Mouse (Mus musculus): ENCODE data around the gene Rad50. TPM values are rescaled to one million over a fixed set of nuclear protein-coding genes. Genes with fewer than 3 reads are reported as not detected.
A peak's percentile ranks its signal among the peaks of the same experiment; 100 is the strongest.

Gene Rad50
- polyA plus RNA-seq, 1 experiment = 5.0 TPM

GRCm38 (mm10) chr11:53637046-53637802, 69.9 kb downstream of the Rad50 start:
- WGBS = 41% methylated on average over 21 of the region's 21 CpGs
- no peak for DNase-seq (ENCODE audit: low read depth, low spot score)

- no peak for DNase-seq (ENCODE audit: low read depth, low spot score)
- 4% methylated on average over 40 of the region's 40 CpGs for WGBS
Observed at GRCm38 (mm10) chr11:53636183-53636646, 70.9 kb downstream of the Rad50 start.

- 61% methylated on average over 9 of the region's 9 CpGs for WGBS
- DNase-seq (ENCODE audit: low read depth, low spot score) = no peak
Observed at GRCm38 (mm10) chr11:53635590-53636182, 71.4 kb downstream of the Rad50 start.

- DNase-seq (ENCODE audit: low read depth, low spot score) = no peak
- 96% methylated on average over 8 of the region's 8 CpGs for WGBS
Observed at GRCm38 (mm10) chr11:53634556-53634955, 72.6 kb downstream of the Rad50 start, which contains the start of gene Il13. TSS of gene Il13 (minus strand) at chr11:53634702.

DNA sequence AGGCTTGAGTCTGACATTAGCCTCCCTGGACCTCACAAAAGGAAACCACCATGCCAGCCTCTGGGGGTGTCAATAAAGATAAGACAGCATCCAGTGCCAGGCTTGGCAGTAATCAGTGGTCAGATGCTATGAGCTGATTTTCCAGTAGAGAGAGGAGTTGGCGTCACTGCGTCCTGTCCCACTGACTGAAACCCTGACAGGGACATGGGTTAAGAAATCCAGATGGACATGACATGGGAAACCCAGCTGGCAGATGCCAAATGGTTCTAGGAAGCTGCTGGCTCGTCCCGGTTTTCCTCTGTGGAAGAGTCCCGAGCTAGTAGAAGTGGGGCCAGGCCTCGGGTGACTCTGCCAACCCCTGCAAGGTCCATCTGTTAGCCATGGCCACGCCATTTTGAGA, 73.5 kb downstream of the Rad50 start:
- DNase-seq (ENCODE audit: low read depth, low spot score) = no peak
- 81% methylated on average over 7 of the region's 7 CpGs for WGBS

GRCm38 (mm10) chr11:53632122-53632733, 74.9 kb downstream of the Rad50 start:
- no peak for DNase-seq (ENCODE audit: low read depth, low spot score)

DNA sequence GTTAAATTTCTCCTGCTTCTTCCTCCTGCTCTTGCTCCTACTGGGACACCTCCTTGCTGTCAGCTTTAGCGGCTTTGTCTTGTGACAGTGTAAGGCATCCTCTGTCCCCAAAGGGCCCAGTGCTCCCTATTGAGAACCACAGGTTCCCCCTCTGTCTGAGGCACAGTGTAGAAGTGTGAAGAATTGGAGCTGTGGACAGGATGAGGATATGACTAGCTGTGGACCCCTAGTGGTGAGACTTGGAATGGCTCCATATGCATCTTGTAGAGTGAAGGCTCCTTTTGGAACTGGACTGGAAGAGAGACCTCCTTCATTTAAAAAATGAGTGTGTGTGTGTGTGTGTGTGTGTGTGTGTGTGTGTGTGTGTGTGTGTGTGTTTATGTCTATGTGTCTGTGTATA, 79.3 kb downstream of the Rad50 start:
- peak; percentile 42 for DNase-seq (ENCODE audit: low read depth, low spot score)
- 21% methylated on average over 1 of the region's 1 CpGs for WGBS

More at GRCm38 (mm10) chr11:53632122-53632733, 74.9 kb downstream of the Rad50 start:
- WGBS = 73% methylated on average over 14 of the region's 14 CpGs

- WGBS = 75% methylated on average over 17 of the region's 17 CpGs
- no peak for DNase-seq (ENCODE audit: low read depth, low spot score)
Observed at GRCm38 (mm10) chr11:53626802-53627373, 80.2 kb downstream of the Rad50 start.

- 94% methylated on average over 2 of the region's 2 CpGs for WGBS
- no peak for DNase-seq (ENCODE audit: low read depth, low spot score)
Observed at GRCm38 (mm10) chr11:53624124-53624523, 83.0 kb downstream of the Rad50 start.

- no peak for DNase-seq (ENCODE audit: low read depth, low spot score)
- WGBS = 93% methylated on average over 9 of the region's 9 CpGs
Observed at GRCm38 (mm10) chr11:53623573-53623972, 83.5 kb downstream of the Rad50 start.

- 70% methylated on average over 6 of the region's 6 CpGs for WGBS
- DNase-seq (ENCODE audit: low read depth, low spot score) = no peak
Observed at GRCm38 (mm10) chr11:53622440-53622806, 84.7 kb downstream of the Rad50 start.

GRCm38 (mm10) chr11:53621582-53622439, 85.3 kb downstream of the Rad50 start:
- no peak for DNase-seq (ENCODE audit: low read depth, low spot score)
- WGBS = 81% methylated on average over 11 of the region's 11 CpGs

DNA sequence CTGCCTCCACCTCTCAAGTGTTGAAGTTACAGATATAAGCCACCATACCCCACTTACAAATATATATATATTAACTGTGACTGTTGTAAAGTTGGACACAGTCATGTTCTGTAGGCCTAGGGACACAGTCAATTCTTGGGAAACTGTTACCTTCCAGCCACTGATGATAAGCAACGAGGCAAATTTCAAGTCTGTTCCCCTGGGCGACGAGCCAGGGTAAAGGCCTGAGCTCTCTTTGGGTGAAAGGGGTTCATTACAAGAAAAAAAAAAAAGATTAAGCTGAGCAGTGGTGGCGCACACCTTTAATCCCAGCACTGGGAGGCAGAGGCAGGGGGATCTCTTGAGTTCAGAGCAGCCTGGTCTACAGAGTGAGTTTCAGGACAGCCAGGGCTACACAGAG, 87.0 kb downstream of the Rad50 start:
- no peak for DNase-seq (ENCODE audit: low read depth, low spot score)
- WGBS = 79% methylated on average over 4 of the region's 4 CpGs

DNA sequence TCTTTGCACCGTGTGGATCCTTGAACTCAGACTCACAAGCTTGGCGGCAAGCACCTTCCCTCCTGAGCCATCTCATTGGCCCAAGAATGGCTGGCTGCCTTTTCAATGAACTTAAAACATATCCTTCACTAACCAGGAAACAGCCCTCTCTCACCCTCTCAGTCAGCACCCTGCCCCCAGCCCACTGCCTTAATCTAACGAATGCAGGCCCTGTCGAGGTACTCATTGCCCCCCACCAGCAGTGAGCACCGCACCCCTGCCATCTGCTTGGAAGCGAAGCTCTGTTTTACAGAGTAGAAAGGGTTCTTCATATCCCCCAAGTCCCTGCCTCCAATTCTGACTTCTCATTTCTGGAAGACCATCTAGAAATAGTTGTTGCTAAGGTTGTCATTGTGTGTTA, 87.7 kb downstream of the Rad50 start:
- no peak for DNase-seq (ENCODE audit: low read depth, low spot score)
- 72% methylated on average over 6 of the region's 6 CpGs for WGBS

DNA sequence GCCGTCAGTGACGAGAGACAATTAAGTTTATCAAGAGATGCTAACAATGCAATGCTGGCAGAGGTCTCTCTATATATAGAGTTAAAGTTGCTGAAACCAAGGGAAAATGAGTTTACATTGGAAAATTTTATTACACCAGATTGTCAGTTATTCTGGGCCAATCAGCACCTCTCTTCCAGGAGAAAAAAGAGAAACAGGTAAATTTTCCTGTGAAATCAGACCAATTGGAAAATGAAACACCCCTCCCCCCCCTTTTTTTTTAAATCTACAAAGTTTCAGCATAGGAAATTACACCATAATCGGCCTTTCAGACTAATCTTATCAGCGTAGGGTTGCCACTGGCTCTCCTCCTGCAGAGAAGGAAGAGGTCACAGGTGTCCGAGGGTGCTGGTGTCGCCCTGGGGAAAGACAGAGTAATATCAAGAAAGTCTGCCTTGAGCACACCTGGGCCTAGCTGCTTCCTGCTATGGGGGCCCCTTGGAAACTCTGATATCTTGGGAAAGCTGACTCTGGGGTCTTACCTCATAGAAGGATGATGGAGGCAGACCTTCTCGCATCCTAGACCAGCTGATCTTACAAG, 88.4 kb downstream of the Rad50 start, which contains the start of gene Il4:
Gene Il4 (minus strand): TSS at position 51 of the 580 bp plus-strand sequence.
- no peak for DNase-seq (ENCODE audit: low read depth, low spot score)
- 55% methylated on average over 7 of the region's 7 CpGs for WGBS

- 68% methylated on average over 4 of the region's 4 CpGs for WGBS
- no peak for DNase-seq (ENCODE audit: low read depth, low spot score)
Observed at GRCm38 (mm10) chr11:53617562-53618109, 89.5 kb downstream of the Rad50 start.

GRCm38 (mm10) chr11:53616748-53617558, 90.2 kb downstream of the Rad50 start:
- 58% methylated on average over 8 of the region's 8 CpGs for WGBS
- DNase-seq (ENCODE audit: low read depth, low spot score) = no peak

DNA sequence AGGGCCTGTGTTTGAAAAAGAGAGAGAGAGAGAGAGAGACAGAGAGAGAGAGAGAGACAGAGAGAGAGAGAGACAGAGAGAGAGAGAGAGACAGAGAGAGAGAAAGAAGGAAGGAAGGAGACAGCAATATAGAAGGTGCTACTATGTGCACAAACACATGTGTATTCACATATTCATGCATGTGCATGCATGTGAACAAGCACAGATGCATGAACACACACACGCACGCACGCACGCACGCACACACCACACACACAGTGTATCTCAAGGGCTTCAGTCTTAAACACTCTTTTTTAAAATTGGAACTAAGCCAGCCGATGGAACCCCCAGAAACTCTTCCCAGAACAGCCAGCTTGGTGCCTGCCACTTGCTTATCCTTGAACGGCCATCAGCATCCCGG, 91.5 kb downstream of the Rad50 start:
- 92% methylated on average over 8 of the region's 8 CpGs for WGBS
- no peak for DNase-seq (ENCODE audit: low read depth, low spot score)
